Mouse (Mus musculus): ENCODE results near the gene AC124502.3.
"Not testable (repeated sequence)": the region's sequence is repeated elsewhere in the genome, so short reads cannot be mapped to it uniquely, and the experiment has no call there.

The AC124502.3 gene

GRCm38 (mm10) chr19:5038709-5039156, at the start of gene AC124502.3, which contains the start of gene B4gat1:
Gene AC124502.3 (plus strand): TSS chr19:5038891.
Gene B4gat1 (plus strand): TSS chr19:5038826.
- DNase-seq, result peak; percentile 93 to 95

- DNase-seq, result peak; percentile 41 to 58
Measured at GRCm38 (mm10) chr19:4989013-4989412, 49.7 kb upstream of the AC124502.3 start.

- peak; percentile 81 to 87 for DNase-seq
Measured at GRCm38 (mm10) chr19:4989434-4990255, 49.0 kb upstream of the AC124502.3 start.

DNA sequence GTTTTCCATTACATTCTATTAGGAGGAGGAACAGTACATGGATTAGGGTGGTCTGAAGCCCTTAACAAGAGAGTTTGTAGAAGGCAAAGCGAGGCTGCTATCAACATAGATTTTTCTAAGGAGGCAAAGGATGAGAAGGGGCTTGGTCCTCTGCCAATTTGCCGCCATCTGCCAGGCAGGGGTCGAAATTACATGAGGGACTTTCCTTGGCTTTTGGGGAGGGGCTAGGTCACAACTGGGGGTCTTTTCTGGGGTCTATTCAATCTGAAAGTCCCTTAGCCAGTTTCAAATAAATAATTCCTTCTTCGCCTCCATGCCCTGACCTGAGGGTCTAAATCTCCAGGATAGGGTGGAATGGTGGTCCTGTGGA, 48.5 kb upstream of the AC124502.3 start, which contains the start of gene Npas4:
Gene Npas4 (minus strand): TSS at position 61 of the 370 bp plus-strand sequence.
- no peak for DNase-seq

DNA sequence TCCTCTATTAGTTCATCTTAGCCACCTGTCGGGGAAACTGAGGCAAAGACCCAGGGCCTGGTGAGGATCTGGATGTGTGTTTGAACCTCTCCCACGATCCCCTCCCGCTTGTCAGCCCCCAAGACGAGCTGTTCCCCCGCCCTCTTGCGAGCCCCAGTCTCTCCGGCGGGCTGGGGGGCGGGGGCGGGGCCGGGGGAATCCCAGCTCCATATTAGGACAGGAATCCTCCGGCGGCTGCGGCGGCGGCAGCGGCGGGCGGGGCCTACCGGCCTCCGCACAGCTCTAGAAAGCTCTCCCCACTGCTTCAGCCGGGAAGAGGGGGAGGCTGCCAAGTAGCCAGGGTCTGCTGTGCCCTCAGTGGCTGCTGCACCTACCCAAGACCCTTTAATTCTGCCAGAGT, 48.0 kb upstream of the AC124502.3 start:
- DNase-seq, result peak; percentile 41 to 43

DNA sequence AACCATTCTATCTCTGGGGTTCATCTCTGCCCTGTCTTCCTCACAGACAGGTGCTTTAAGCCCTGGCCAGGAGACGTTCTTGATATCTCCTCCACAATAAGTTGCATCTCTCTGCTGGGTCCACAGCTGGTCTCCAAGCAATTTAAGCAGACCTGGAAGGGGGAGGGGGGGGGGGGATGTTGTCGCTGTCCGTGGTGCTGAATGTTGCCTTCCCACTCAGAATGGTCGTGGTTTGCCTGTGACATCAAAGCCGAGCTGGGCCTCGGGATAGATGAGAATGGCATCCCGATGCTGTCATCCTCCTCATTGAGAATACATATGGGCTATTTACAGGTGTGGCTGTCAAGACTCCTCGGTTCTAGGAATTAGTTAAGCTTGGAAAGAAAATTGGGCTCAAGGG, 46.3 kb upstream of the AC124502.3 start:
- no peak for DNase-seq

GRCm38 (mm10) chr19:4992904-4993303, 45.8 kb upstream of the AC124502.3 start:
- DNase-seq, result peak; percentile 88 to 95

DNA sequence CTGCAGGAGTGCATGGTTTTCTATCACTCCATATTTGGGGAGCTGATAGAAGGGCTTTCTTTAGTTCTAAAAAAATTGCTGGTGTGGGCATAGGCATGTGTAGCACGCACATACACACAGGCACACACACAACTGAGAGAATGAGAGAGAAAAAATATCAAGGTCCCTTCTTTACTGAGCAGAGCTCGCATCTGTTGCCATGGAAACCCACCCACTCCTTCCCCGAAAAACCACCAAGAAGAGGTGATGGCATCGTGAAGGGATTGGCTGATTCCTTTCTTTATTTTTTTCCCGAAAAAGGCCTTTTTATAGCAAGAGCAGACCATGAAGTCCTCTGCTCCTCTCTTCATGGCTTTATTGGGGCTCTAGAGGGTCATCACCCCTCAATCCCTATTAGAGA, 44.6 kb upstream of the AC124502.3 start:
- DNase-seq, result no peak

- peak; percentile 50 to 59 for DNase-seq
Measured at GRCm38 (mm10) chr19:4999445-5000140, 39.1 kb upstream of the AC124502.3 start.

- peak; percentile 90 to 91 for DNase-seq
Measured at GRCm38 (mm10) chr19:5001666-5002406, 36.9 kb upstream of the AC124502.3 start.

GRCm38 (mm10) chr19:5003644-5004043, 35.0 kb upstream of the AC124502.3 start:
- DNase-seq, result not testable (repeated sequence)

DNA sequence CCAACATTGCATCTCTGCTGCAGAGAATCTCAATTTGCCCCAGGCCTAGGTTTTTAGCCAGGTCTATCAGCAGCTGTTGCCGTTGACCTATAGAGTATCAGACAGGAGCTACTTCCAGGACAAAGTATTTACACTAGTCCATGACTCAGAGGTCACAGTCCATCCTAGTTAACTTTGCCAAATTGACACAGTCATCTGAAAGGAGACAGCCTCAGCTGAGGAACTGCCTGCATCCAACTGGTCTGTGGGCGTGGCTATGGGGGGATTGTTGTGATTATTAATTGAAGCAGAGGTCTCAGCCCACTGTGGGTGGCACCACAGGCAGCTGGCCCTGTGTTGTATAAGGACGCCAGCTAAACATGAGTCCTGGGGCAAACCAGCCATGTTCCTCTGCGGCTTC, 33.8 kb upstream of the AC124502.3 start:
- no peak for DNase-seq

DNA sequence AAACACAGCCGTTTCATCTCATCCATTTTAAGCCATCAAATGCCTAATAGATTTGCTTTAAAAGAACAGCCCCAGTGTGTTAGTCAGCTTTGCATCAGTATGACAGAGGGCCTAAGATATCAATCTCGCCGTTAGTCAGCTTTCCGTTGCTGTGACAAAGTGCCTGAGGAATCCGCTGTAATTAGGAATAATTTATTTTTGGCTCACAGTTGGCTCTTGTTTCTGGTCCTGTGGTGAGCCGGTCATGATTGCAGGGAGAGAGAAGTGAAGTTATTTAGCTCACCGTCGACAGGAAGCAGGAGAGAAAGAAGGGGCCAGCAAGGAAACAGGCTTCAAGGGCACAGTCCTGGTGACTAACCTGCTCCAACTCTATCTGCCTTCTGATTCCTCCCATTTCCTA, 25.6 kb upstream of the AC124502.3 start:
- DNase-seq, result no peak

GRCm38 (mm10) chr19:5014961-5015398, 23.7 kb upstream of the AC124502.3 start:
- peak; percentile 48 to 61 for DNase-seq

- DNase-seq, result no peak
Measured at GRCm38 (mm10) chr19:5016221-5016742, 22.4 kb upstream of the AC124502.3 start.

DNA sequence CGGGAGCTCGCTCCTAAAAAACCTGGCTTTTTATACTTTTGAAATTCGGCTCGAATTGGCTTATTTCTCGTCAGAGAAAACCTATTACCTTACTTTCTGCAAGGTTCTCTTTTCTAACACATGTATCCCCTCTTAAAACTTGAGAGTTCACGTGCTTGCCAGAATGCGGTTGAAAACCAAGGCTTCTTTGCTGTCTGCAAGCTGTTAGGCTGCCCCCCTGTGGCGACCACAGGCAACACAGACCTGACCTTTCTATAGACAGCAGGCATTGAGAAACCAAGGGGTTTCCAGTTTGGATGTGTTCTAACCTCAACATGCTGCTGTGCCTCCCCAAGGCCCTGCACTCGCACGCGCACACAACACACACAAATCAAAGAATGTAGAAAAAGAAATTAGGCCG, 21.9 kb upstream of the AC124502.3 start:
- peak; percentile 80 to 82 for DNase-seq

DNA sequence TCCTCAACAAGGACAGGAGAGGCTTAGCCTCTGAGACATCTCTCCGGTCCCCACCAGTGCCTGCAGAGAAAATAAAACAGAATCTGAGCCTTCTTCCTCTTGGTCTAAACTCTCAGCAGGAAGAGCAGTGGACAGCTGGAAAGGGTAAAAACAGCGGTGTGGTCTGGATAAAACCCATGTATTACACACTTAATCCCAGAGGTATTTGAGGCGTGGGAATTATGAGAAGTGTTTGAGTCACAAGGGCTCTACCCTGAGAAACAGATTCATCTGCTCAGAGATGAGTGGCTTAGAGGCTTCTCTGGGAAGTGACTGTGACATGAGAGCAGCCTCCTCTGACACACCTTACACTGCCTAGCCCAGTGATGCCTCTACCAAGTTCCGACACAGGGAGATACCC, 21.1 kb upstream of the AC124502.3 start:
- DNase-seq, result no peak

- no peak for DNase-seq
Measured at GRCm38 (mm10) chr19:5018191-5018590, 20.5 kb upstream of the AC124502.3 start.

- no peak for DNase-seq
Measured at GRCm38 (mm10) chr19:5021416-5021815, 17.3 kb upstream of the AC124502.3 start.

GRCm38 (mm10) chr19:5023621-5024479, 14.8 kb upstream of the AC124502.3 start, which contains the start of gene Slc29a2:
Gene Slc29a2 (plus strand): TSS chr19:5023860.
- peak; percentile 91 to 96 for DNase-seq

GRCm38 (mm10) chr19:5026111-5026510, 12.6 kb upstream of the AC124502.3 start:
- no peak for DNase-seq

GRCm38 (mm10) chr19:5032686-5033085, 6.0 kb upstream of the AC124502.3 start:
- DNase-seq, result no peak

Data from cerebellum, adult 18-20 months (tissue).